Mouse (Mus musculus) CH12.LX (cell line): ENCODE data around the gene Lhpp. TPM values are rescaled to one million over a fixed set of nuclear protein-coding genes. Genes with fewer than 3 reads are reported as not detected.

Experiments used
- DNase-seq: peaks from one replicate; pipeline ENCODE4 v3.0.0-alpha.2; 2013; ENCODE audit errors: extremely low read depth
- H3K27ac ChIP-seq: 2 replicates; pipeline ENCODE4 v1.5.1; 2012; ENCODE audit warnings: low read depth, mild to moderate bottlenecking, control low read depth, moderate library complexity; ENCODE audit not compliant: insufficient read depth
- H3K27me3 ChIP-seq: replicated peaks from 2 replicates; pipeline ENCODE3; 2012; ENCODE audit warnings: inconsistent platforms
- H3K36me3 ChIP-seq, 2 experiments: replicated peaks in 1 of 2; 2 replicates each; pipeline versions ENCODE3 to v1.6.1; 2012; ENCODE audit warnings: inconsistent platforms in 1 of 2, low read length in 1 of 2, mild to moderate bottlenecking in 1 of 2, mixed read lengths in 1 of 2, moderate library complexity in 1 of 2; ENCODE audit not compliant: control insufficient read depth in 1 of 2, insufficient read depth in 1 of 2
- H3K4me1 ChIP-seq, 2 experiments: 2 replicates each; pipeline ENCODE4 v1.6.1; 2012; ENCODE audit warnings: inconsistent platforms in 1 of 2, moderate library complexity in 1 of 2; ENCODE audit not compliant: insufficient read depth in 2 of 2, control insufficient read depth in 1 of 2
- H3K4me2 ChIP-seq: 2 replicates; pipeline ENCODE4 v1.6.1; 2012; ENCODE audit warnings: low read depth, mild to moderate bottlenecking, control low read depth; ENCODE audit not compliant: poor library complexity, insufficient read depth, severe bottlenecking
- H3K4me3 ChIP-seq, 3 experiments: fragments of 150-350 bp in 1 of 3; sonication (generic) in 1 of 3; replicated peaks in 1 of 3; 2 replicates each; pipeline versions ENCODE3 to v1.5.1; 2011 to 2012; ENCODE audit warnings: low read depth in 2 of 3, low read length in 2 of 3, mild to moderate bottlenecking in 2 of 3, moderate library complexity in 2 of 3, control low read depth in 1 of 3, improper control_type of control experiment in 1 of 3, inconsistent platforms in 1 of 3, mixed read lengths in 1 of 3; ENCODE audit not compliant: poor library complexity in 1 of 3
- H3K79me2 ChIP-seq: replicated peaks from 2 replicates; pipeline ENCODE4 v1.6.1; 2012; ENCODE audit warnings: mild to moderate bottlenecking, moderate library complexity; ENCODE audit not compliant: control insufficient read depth, poor library complexity, insufficient read depth, severe bottlenecking; ENCODE audit errors: extremely low read depth
- H3K9ac ChIP-seq: 2 replicates; pipeline ENCODE4 v1.6.1; 2012; ENCODE audit warnings: low read depth, mild to moderate bottlenecking, control low read depth, moderate library complexity; ENCODE audit not compliant: insufficient read depth
- H3K9me3 ChIP-seq: replicated peaks from 2 replicates; pipeline ENCODE3; 2012; ENCODE audit warnings: low read length, inconsistent platforms, mixed read lengths
- BHLHE40 ChIP-seq: IDR thresholded peaks from 2 replicates; pipeline ENCODE4 v1.6.1; 2011; ENCODE audit warnings: mild to moderate bottlenecking, low read depth, low read length, improper control_type of control experiment
- E2F4 ChIP-seq: IDR thresholded peaks from 2 replicates; pipeline ENCODE4 v1.6.1; 2011; ENCODE audit warnings: low read depth, low read length, improper control_type of control experiment; ENCODE audit not compliant: insufficient replicate concordance
- EP300 ChIP-seq: IDR thresholded peaks from 2 replicates; pipeline ENCODE4 v1.6.1; 2011; ENCODE audit warnings: low read length, improper control_type of control experiment
- ETS1 ChIP-seq: conservative IDR thresholded peaks from 2 replicates; pipeline ENCODE4 v1.6.1; 2012; ENCODE audit warnings: low read depth, mild to moderate bottlenecking, inconsistent platforms, low read length, improper control_type of control experiment, moderate library complexity
- GABPA ChIP-seq: IDR thresholded peaks from 2 replicates; pipeline ENCODE4 v1.6.1; 2012; ENCODE audit warnings: low read depth, low read length, improper control_type of control experiment, inconsistent platforms; ENCODE audit not compliant: insufficient replicate concordance
- JUN ChIP-seq: IDR thresholded peaks from 2 replicates; pipeline ENCODE4 v1.6.1; 2011; ENCODE audit warnings: low read depth, mild to moderate bottlenecking, low read length, improper control_type of control experiment, moderate library complexity; ENCODE audit not compliant: insufficient read depth
- JUND ChIP-seq: conservative IDR thresholded peaks from 2 replicates; pipeline ENCODE4 v1.6.1; 2011; ENCODE audit warnings: low read depth, low read length, improper control_type of control experiment
- KAT2A ChIP-seq: IDR thresholded peaks from 2 replicates; pipeline ENCODE4 v1.6.1; 2012; ENCODE audit warnings: low read length, improper control_type of control experiment, inconsistent platforms; ENCODE audit not compliant: insufficient replicate concordance
- MAFK ChIP-seq: IDR thresholded peaks from 2 replicates; pipeline ENCODE4 v1.6.1; 2011; ENCODE audit warnings: low read length, improper control_type of control experiment; ENCODE audit not compliant: insufficient replicate concordance
- MAX ChIP-seq: IDR thresholded peaks from 2 replicates; pipeline ENCODE4 v1.6.1; 2011; ENCODE audit warnings: low read length, improper control_type of control experiment
- MEF2A ChIP-seq: IDR thresholded peaks from 2 replicates; pipeline ENCODE4 v1.6.1; 2014; ENCODE audit warnings: low read depth, mild to moderate bottlenecking, inconsistent platforms, low read length, improper control_type of control experiment, borderline replicate concordance
- MXI1 ChIP-seq: IDR thresholded peaks from 2 replicates; pipeline ENCODE4 v1.6.1; 2011; ENCODE audit warnings: mild to moderate bottlenecking, low read depth, low read length, improper control_type of control experiment
- MYC ChIP-seq: IDR thresholded peaks from 2 replicates; pipeline ENCODE4 v1.6.1; 2011; ENCODE audit warnings: low read depth, mild to moderate bottlenecking, improper control_type of control experiment, low read length
- NELFE ChIP-seq: IDR thresholded peaks from 2 replicates; pipeline ENCODE4 v1.6.1; 2011; ENCODE audit warnings: low read depth, low read length, improper control_type of control experiment
- NRF1 ChIP-seq: IDR thresholded peaks from 2 replicates; pipeline ENCODE4 v1.6.1; 2014; ENCODE audit warnings: low read depth, mild to moderate bottlenecking, inconsistent platforms, low read length, improper control_type of control experiment, moderate library complexity
- PAX5 ChIP-seq: IDR thresholded peaks from 2 replicates; pipeline ENCODE4 v1.6.1; 2012; ENCODE audit warnings: low read length, inconsistent platforms, mixed read lengths
- POLR2AphosphoS2 ChIP-seq: IDR thresholded peaks from 2 replicates; pipeline ENCODE4 v1.6.1; 2011; ENCODE audit warnings: low read depth, low read length, improper control_type of control experiment
- RAD21 ChIP-seq: IDR thresholded peaks from 2 replicates; pipeline ENCODE4 v1.6.1; 2011; ENCODE audit warnings: low read depth, mild to moderate bottlenecking, low read length, improper control_type of control experiment, moderate library complexity
- RCOR1 ChIP-seq: conservative IDR thresholded peaks from 2 replicates; pipeline ENCODE4 v1.6.1; 2012; ENCODE audit warnings: low read depth, mild to moderate bottlenecking, inconsistent platforms, low read length, improper control_type of control experiment
- SMC3 ChIP-seq: IDR thresholded peaks from 2 replicates; pipeline ENCODE4 v1.6.1; 2011; ENCODE audit warnings: low read depth, low read length, improper control_type of control experiment
- TCF12 ChIP-seq: IDR thresholded peaks from 2 replicates; pipeline ENCODE4 v1.6.1; 2014; ENCODE audit warnings: low read depth, mild to moderate bottlenecking, inconsistent platforms, low read length, improper control_type of control experiment
- USF1 ChIP-seq: IDR thresholded peaks from 2 replicates; pipeline ENCODE4 v1.6.1; 2014; ENCODE audit warnings: low read depth, mild to moderate bottlenecking, inconsistent platforms, low read length, improper control_type of control experiment
- USF2 ChIP-seq: conservative IDR thresholded peaks from 2 replicates; pipeline ENCODE4 v1.6.1; 2011; ENCODE audit warnings: low read depth, low read length, improper control_type of control experiment
- ZKSCAN1 ChIP-seq: IDR thresholded peaks from 2 replicates; pipeline ENCODE4 v1.6.1; 2012; ENCODE audit warnings: low read depth, inconsistent platforms, low read length, improper control_type of control experiment, borderline replicate concordance
- ZMIZ1 ChIP-seq: IDR thresholded peaks from 2 replicates; pipeline ENCODE4 v1.6.1; 2012; ENCODE audit warnings: low read depth, mild to moderate bottlenecking, inconsistent platforms, low read length, improper control_type of control experiment
- dilution Hi-C: fragments of 300-500 bp; cut with MboI; formaldehyde crosslinking; loops from 2 replicates; pipeline ENCODE4 v1.14.3; 2020; ENCODE audit warnings: low sequenced_read_pairs; ENCODE audit not compliant: extremely low pct_unique_long_range_greater_than_20kb, extremely low pct_ligation_motif_present
- in situ Hi-C: fragments of 300-500 bp; cut with MboI; formaldehyde crosslinking; loops from 3 replicates; pipeline ENCODE4 v1.14.3; 2019; ENCODE audit warnings: low sequenced_read_pairs, low pct_ligation_motif_present, low pct_unique_long_range_greater_than_20kb, mixed read lengths
- polyA plus RNA-seq: library from polyadenylated mRNA; unstranded; fragments of >175 nt; gene quantifications from 2 replicates; pipeline ENCODE4 v1.2.1, GENCODE M21; 2012; ENCODE audit warnings: low read depth; ENCODE audit not compliant: insufficient read length
- total RNA-seq, 2 experiments: library from RNA; depleted of rRNA; stranded (reverse); fragments of 300-350 nt in 1 of 2; fragments of >200 nt in 1 of 2; gene quantifications; 2 replicates each; pipeline ENCODE4 v1.2.3; 2012 to 2014

The Lhpp gene
- total and polyA plus RNA-seq, 3 experiments: 7.8 to 15.4 (median 14.6) TPM

GRCm38 (mm10) chr7:132615346-132615745 is 4.9 kb downstream of the Lhpp start:
- no peak for DNase-seq
- Histone ChIP-seq H3K27ac (no peak overlapping the region), H3K79me2 (no peaks in the 10 kb centered on the region), H3K4me3 (no peak overlapping the region), H3K27me3 (no peaks in the 10 kb centered on the region)
- TF ChIP-seq GABPA (no peak), MYC (no peak), MAX (no peak), USF2 (no peak), NRF1 (no peak), RCOR1 (no peak), JUN (no peak)
- TF ChIP-seq, all 38 proteins: peak for 0
- Histone ChIP-seq H3K9ac (no peak overlapping the region), H3K4me2 (no peak overlapping the region), H3K9me3 (no peaks in the 10 kb centered on the region), H3K4me1 (peaks cover 6 to 47% of the 10 kb centered on the region in 2 experiments; a peak in 2 of 4 replicates), H3K36me3 (no peaks in the 10 kb centered on the region)
- in situ Hi-C loops (no loop called here), dilution Hi-C loops (no loop called here)

- no peaks in the 10 kb centered on the region for H3K36me3 ChIP-seq
- DNase-seq: no peak
- peaks cover 4 to 40% of the 10 kb centered on the region in 2 experiments; a peak in 2 of 4 replicates for H3K4me1 ChIP-seq
- H3K27me3 ChIP-seq: no peaks in the 10 kb centered on the region
- H3K79me2 ChIP-seq: no peaks in the 10 kb centered on the region
- no peak overlapping the region for H3K9ac ChIP-seq
- H3K4me2 ChIP-seq: no peak overlapping the region
- dilution Hi-C loops (no loop called here), in situ Hi-C loops (no loop called here)
- no peak overlapping the region for H3K4me3 ChIP-seq
- no peaks in the 10 kb centered on the region for H3K9me3 ChIP-seq
- TF ChIP-seq BHLHE40 (no peak), USF1 (no peak), NELFE (no peak)
- TF ChIP-seq, all 38 proteins: peak for 0
- H3K27ac ChIP-seq: no peak overlapping the region
These were observed 6.0 kb downstream of the Lhpp start for GRCm38 (mm10) chr7:132616391-132616790.

DNA sequence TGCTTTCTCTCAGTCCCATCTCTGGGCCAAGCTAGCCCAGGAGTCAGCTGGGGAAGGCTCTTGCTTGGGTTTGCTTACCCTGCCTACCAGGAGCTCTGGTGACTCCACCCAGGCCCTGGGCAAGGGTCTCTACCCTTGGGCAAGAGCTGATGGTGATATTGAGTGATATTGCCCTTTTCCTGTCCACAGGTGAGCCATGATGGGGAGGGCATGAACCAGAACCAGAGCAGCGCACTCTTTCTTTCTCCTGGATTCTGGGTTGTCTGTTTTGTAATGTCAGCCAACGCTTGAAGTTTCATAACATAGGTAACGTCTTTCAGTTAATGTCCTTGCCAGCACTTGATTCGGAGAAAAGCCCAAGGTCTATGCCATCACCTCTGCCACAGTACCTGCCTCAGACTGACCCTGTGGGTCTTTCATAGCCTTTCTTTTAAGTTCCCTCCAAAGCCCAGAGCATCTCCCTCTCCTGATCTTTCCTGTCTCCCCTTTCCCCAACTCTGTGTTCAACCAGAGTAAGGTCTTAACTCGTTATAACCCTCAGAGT is 6.7 kb downstream of the Lhpp start:
- Histone ChIP-seq H3K9ac (no peak overlapping the region), H3K4me3 (no peak overlapping the region), H3K27me3 (no peaks in the 10 kb centered on the region), H3K27ac (no peak overlapping the region), H3K36me3 (peaks cover 0 to 2% of the 10 kb centered on the region in 2 experiments), H3K79me2 (no peaks in the 10 kb centered on the region), H3K9me3 (no peaks in the 10 kb centered on the region), H3K4me2 (no peak overlapping the region), H3K4me1 (peaks cover 2 to 34% of the 10 kb centered on the region in 2 experiments; a peak in 2 of 4 replicates)
- in situ Hi-C loops (no loop called here), dilution Hi-C loops (no loop called here)
- no peak for TF ChIP-seq EP300
- TF ChIP-seq NRF1: no peak
- TF ChIP-seq PAX5: no peak
- no peak for TF ChIP-seq E2F4
- no peak for TF ChIP-seq JUND
- no peak for TF ChIP-seq ZMIZ1
- no peak for TF ChIP-seq POLR2AphosphoS2
- no peak for TF ChIP-seq GABPA
- TF ChIP-seq SMC3: no peak
- no peak for TF ChIP-seq ETS1
- no peak for TF ChIP-seq ZKSCAN1
- TF ChIP-seq RAD21: no peak
- TF ChIP-seq MAFK: no peak
- no peak for TF ChIP-seq USF2
- TF ChIP-seq KAT2A: no peak
- no peak for TF ChIP-seq MEF2A
- TF ChIP-seq MXI1: no peak
- TF ChIP-seq TCF12: no peak
- TF ChIP-seq BHLHE40: no peak
- no peak for DNase-seq
